Mouse (Mus musculus): ENCODE data around the gene Nans. TPM values are rescaled to one million over a fixed set of nuclear protein-coding genes. Genes with fewer than 3 reads are reported as not detected.

Gene Nans
- polyA plus RNA-seq, 1 experiment: 67.2 TPM

GRCm38 (mm10) chr4:46479081-46479480 is 10.0 kb upstream of the Nans start:
- no peaks in the 10 kb centered on the region for H3K9me3 ChIP-seq
- peaks cover 23% of the 10 kb centered on the region for H3K4me1 ChIP-seq
- no peak overlapping the region for H3K4me3 ChIP-seq (replicated peaks)
- H3K27me3 ChIP-seq (replicated peaks): no peaks in the 10 kb centered on the region
- TF ChIP-seq GATA1 (IDR thresholded peaks at IDR 0.05; ENCODE audit: borderline replicate concordance, low read length) (no peak), FLI1 (IDR thresholded peaks at IDR 0.05; ENCODE audit: low read length) (no peak)
- H3K36me3 ChIP-seq (replicated peaks; ENCODE audit: low read length): peaks cover 53% of the 10 kb centered on the region

GRCm38 (mm10) chr4:46485696-46486417 is 3.2 kb upstream of the Nans start:
- Histone ChIP-seq H3K4me1 (peaks cover 72% of the 10 kb centered on the region), H3K36me3 (replicated peaks; ENCODE audit: low read length) (peaks cover 4% of the 10 kb centered on the region), H3K9me3 (no peaks in the 10 kb centered on the region), H3K4me3 (replicated peaks) (peak overlapping the region; percentile 83), H3K27me3 (replicated peaks) (no peaks in the 10 kb centered on the region)
- TF ChIP-seq GATA1 (IDR thresholded peaks at IDR 0.05; ENCODE audit: borderline replicate concordance, low read length): no peak
- TF ChIP-seq FLI1 (IDR thresholded peaks at IDR 0.05; ENCODE audit: low read length): no peak

GRCm38 (mm10) chr4:46487348-46487747 is 1.7 kb upstream of the Nans start:
- H3K9me3 ChIP-seq: no peaks in the 10 kb centered on the region
- H3K36me3 ChIP-seq (replicated peaks; ENCODE audit: low read length): peaks cover 15% of the 10 kb centered on the region
- H3K4me3 ChIP-seq (replicated peaks): peak overlapping the region; percentile 38
- TF ChIP-seq GATA1 (IDR thresholded peaks at IDR 0.05; ENCODE audit: borderline replicate concordance, low read length) (no peak), FLI1 (IDR thresholded peaks at IDR 0.05; ENCODE audit: low read length) (no peak)
- no peaks in the 10 kb centered on the region for H3K27me3 ChIP-seq (replicated peaks)
- H3K4me1 ChIP-seq: peaks cover 85% of the 10 kb centered on the region

- TF ChIP-seq FLI1 (IDR thresholded peaks at IDR 0.05; ENCODE audit: low read length) (no peak), GATA1 (IDR thresholded peaks at IDR 0.05; ENCODE audit: borderline replicate concordance, low read length) (no peak)
- H3K27me3 ChIP-seq (replicated peaks): no peaks in the 10 kb centered on the region
- H3K4me1 ChIP-seq: peaks cover 50% of the 10 kb centered on the region
- no peaks in the 10 kb centered on the region for H3K9me3 ChIP-seq
- H3K36me3 ChIP-seq (replicated peaks; ENCODE audit: low read length): peaks cover 69% of the 10 kb centered on the region
- no peak overlapping the region for H3K4me3 ChIP-seq (replicated peaks)
These were observed 4.0 kb downstream of the Nans start for GRCm38 (mm10) chr4:46493071-46493470.

GRCm38 (mm10) chr4:46495543-46495942 is 6.5 kb downstream of the Nans start:
- H3K4me3 ChIP-seq (replicated peaks): no peak overlapping the region
- peaks cover 45% of the 10 kb centered on the region for H3K4me1 ChIP-seq
- TF ChIP-seq GATA1 (IDR thresholded peaks at IDR 0.05; ENCODE audit: borderline replicate concordance, low read length) (no peak), FLI1 (IDR thresholded peaks at IDR 0.05; ENCODE audit: low read length) (no peak)
- H3K9me3 ChIP-seq: no peaks in the 10 kb centered on the region
- H3K27me3 ChIP-seq (replicated peaks): no peaks in the 10 kb centered on the region
- H3K36me3 ChIP-seq (replicated peaks; ENCODE audit: low read length): peaks cover 92% of the 10 kb centered on the region

GRCm38 (mm10) chr4:46497286-46497892 is 8.3 kb downstream of the Nans start:
- Histone ChIP-seq H3K27me3 (replicated peaks) (no peaks in the 10 kb centered on the region), H3K9me3 (no peaks in the 10 kb centered on the region), H3K4me3 (replicated peaks) (no peak overlapping the region), H3K36me3 (replicated peaks; ENCODE audit: low read length) (peaks cover 96% of the 10 kb centered on the region), H3K4me1 (peaks cover 40% of the 10 kb centered on the region)
- TF ChIP-seq FLI1 (IDR thresholded peaks at IDR 0.05; ENCODE audit: low read length) (no peak), GATA1 (IDR thresholded peaks at IDR 0.05; ENCODE audit: borderline replicate concordance, low read length) (no peak)

- Histone ChIP-seq H3K4me1 (peaks cover 47% of the 10 kb centered on the region), H3K36me3 (replicated peaks; ENCODE audit: low read length) (peaks cover 96% of the 10 kb centered on the region), H3K9me3 (no peaks in the 10 kb centered on the region), H3K4me3 (replicated peaks) (no peak overlapping the region), H3K27me3 (replicated peaks) (no peaks in the 10 kb centered on the region)
- TF ChIP-seq GATA1 (IDR thresholded peaks at IDR 0.05; ENCODE audit: borderline replicate concordance, low read length) (no peak), FLI1 (IDR thresholded peaks at IDR 0.05; ENCODE audit: low read length) (no peak)
These were observed 9.5 kb downstream of the Nans start for GRCm38 (mm10) chr4:46498511-46498910.

GRCm38 (mm10) chr4:46498976-46499375 is 9.9 kb downstream of the Nans start:
- TF ChIP-seq GATA1 (IDR thresholded peaks at IDR 0.05; ENCODE audit: borderline replicate concordance, low read length) (no peak), FLI1 (IDR thresholded peaks at IDR 0.05; ENCODE audit: low read length) (no peak)
- Histone ChIP-seq H3K4me1 (peaks cover 51% of the 10 kb centered on the region), H3K4me3 (replicated peaks) (no peak overlapping the region), H3K27me3 (replicated peaks) (no peaks in the 10 kb centered on the region), H3K36me3 (replicated peaks; ENCODE audit: low read length) (peaks cover 96% of the 10 kb centered on the region), H3K9me3 (no peaks in the 10 kb centered on the region)

GRCm38 (mm10) chr4:46502606-46503502 is 13.8 kb downstream of the Nans start:
- peaks cover 57% of the 10 kb centered on the region for H3K4me1 ChIP-seq

More at GRCm38 (mm10) chr4:46502606-46503502, 13.8 kb downstream of the Nans start:
- TF ChIP-seq FLI1 (IDR thresholded peaks at IDR 0.05; ENCODE audit: low read length) (no peak), GATA1 (IDR thresholded peaks at IDR 0.05; ENCODE audit: borderline replicate concordance, low read length) (no peak)
- Histone ChIP-seq H3K36me3 (replicated peaks; ENCODE audit: low read length) (peaks cover 81% of the 10 kb centered on the region), H3K27me3 (replicated peaks) (no peaks in the 10 kb centered on the region), H3K4me3 (replicated peaks) (no peak overlapping the region), H3K9me3 (no peaks in the 10 kb centered on the region)
